Mouse (Mus musculus) embryonic facial prominence, embryonic 15.5 days (tissue): ENCODE data around the gene Wdr81. TPM values are rescaled to one million over a fixed set of nuclear protein-coding genes. Genes with fewer than 3 reads are reported as not detected.

Source experiments
- ATAC-seq: fragments of 200-750 bp; cut with Nextera tagmentation; 2 replicates; pipeline ENCODE4 v1.8.0; 2017; ENCODE audit warnings: low read depth, moderate TSS enrichment; ENCODE audit not compliant: insufficient number of reproducible peaks, low FRiP score, low TSS enrichment
- H3K27ac ChIP-seq: fragments of 300-500 bp; sonication (generic); replicated peaks from 2 replicates; pipeline ENCODE4 v1.5.1; 2015; ENCODE audit warnings: mild to moderate bottlenecking, inconsistent platforms
- H3K27me3 ChIP-seq: fragments of 300-500 bp; sonication (generic); 2 replicates; pipeline ENCODE4 v1.6.1; 2015; ENCODE audit warnings: inconsistent platforms
- H3K36me3 ChIP-seq: fragments of 300-500 bp; sonication (generic); 2 replicates; pipeline ENCODE4 v1.6.1; 2015; ENCODE audit warnings: mild to moderate bottlenecking, inconsistent platforms
- H3K4me1 ChIP-seq: fragments of 300-500 bp; sonication (generic); 2 replicates; pipeline ENCODE4 v1.6.1; 2015; ENCODE audit warnings: inconsistent platforms
- H3K4me2 ChIP-seq: fragments of 300-500 bp; sonication (generic); replicated peaks from 2 replicates; pipeline ENCODE4 v1.6.1; 2015; ENCODE audit warnings: mild to moderate bottlenecking, inconsistent platforms
- H3K4me3 ChIP-seq: fragments of 300-500 bp; sonication (generic); replicated peaks from 2 replicates; pipeline ENCODE4 v1.5.1; 2015; ENCODE audit warnings: mild to moderate bottlenecking, inconsistent platforms
- H3K9ac ChIP-seq: fragments of 300-500 bp; sonication (generic); 2 replicates; pipeline ENCODE4 v1.6.1; 2015; ENCODE audit warnings: inconsistent platforms
- H3K9me3 ChIP-seq: fragments of 300-500 bp; sonication (generic); replicated peaks from 2 replicates; pipeline ENCODE4 v1.6.1; 2016; ENCODE audit warnings: inconsistent platforms
- WGBS: fragments of 180-500 bp; shearing (Covaris S2); methylation state at CpG from one replicate; pipeline ENCODE4 v1.1.7; 2015; 5-methylcytosine and 5-hydroxymethylcytosine counted together
- polyA plus RNA-seq: library from polyadenylated mRNA; unstranded; fragments of >200 nt; fragmentation: Nextera tagmentation; extraction: Ambion mirVana; gene quantifications from 2 replicates; pipeline ENCODE4 v1.2.1, GENCODE M21; 2015

The Wdr81 gene
- polyA plus RNA-seq, 1 experiment from 2014 or later = 6.3 TPM

DNA sequence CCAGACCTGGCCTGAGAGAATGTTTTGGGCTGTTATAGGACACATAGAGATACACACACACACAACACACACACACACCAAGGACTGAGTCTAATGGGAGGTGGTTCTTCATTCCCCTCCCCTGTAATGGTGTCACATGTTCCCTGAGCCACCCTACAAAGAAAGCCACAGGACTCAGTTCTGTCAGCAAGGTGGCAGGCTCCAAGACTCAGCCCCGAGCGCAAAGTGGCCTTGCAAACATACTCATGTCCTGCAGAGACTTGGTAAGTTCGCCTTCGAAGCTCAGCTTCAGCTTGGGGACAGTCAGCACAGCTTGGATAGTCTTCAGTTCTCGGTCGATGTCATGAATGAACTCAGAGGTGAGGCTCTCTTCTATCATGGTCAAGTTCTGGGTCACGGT lies 43.9 kb downstream of the Wdr81 start:
- no peaks in the 10 kb centered on the region for H3K9me3 ChIP-seq
- H3K4me1 ChIP-seq = peaks cover 5% of the 10 kb centered on the region; the same call in 1 of the 2 replicates
- peaks cover 42% of the 10 kb centered on the region for H3K36me3 ChIP-seq
- ATAC-seq = no peak
- H3K9ac ChIP-seq = no peak overlapping the region
- H3K4me2 ChIP-seq = no peak overlapping the region
- WGBS = 84% methylated on average over 7 of the region's 7 CpGs
- H3K27me3 ChIP-seq = no peaks in the 10 kb centered on the region
- H3K4me3 ChIP-seq = no peak overlapping the region
- no peak overlapping the region for H3K27ac ChIP-seq

GRCm38 (mm10) chr11:75409679-75410575 lies 44.6 kb downstream of the Wdr81 start:
- H3K9me3 ChIP-seq = no peaks in the 10 kb centered on the region

DNA sequence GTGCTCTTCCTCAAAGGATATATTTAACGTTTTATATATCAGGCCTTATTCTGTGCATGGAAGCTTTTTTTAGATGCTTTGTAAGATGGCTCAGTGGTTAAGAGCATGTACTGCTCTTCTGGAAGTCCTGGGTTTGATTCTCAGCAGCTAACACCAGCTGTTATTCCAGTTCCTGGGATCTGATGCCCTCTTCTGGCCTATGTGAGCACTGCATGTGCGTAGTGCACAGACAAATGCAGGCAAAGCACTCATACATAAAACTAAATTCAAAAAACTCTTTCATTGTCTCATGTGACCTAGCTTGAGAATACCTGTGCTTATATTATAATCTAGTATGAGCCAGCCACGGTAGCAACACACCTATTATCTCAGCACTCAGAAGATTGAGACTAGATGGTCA lies 47.7 kb downstream of the Wdr81 start:
- no peak overlapping the region for H3K4me2 ChIP-seq
- no peaks in the 10 kb centered on the region for H3K9me3 ChIP-seq
- no peaks in the 10 kb centered on the region for H3K27me3 ChIP-seq
- peaks cover 25% of the 10 kb centered on the region for H3K36me3 ChIP-seq
- WGBS = 41% methylated on average over 3 of the region's 3 CpGs
- no peak overlapping the region for H3K9ac ChIP-seq
- H3K4me1 ChIP-seq = peaks cover 8% of the 10 kb centered on the region
- ATAC-seq = no peak
- H3K4me3 ChIP-seq = no peak overlapping the region
- no peak overlapping the region for H3K27ac ChIP-seq

More at GRCm38 (mm10) chr11:75409679-75410575, 44.6 kb downstream of the Wdr81 start:
- Histone ChIP-seq H3K4me3 (no peak overlapping the region), H3K9ac (no peak overlapping the region), H3K27me3 (no peaks in the 10 kb centered on the region), H3K4me1 (no peaks in the 10 kb centered on the region), H3K27ac (no peak overlapping the region), H3K4me2 (no peak overlapping the region), H3K36me3 (peaks cover 37% of the 10 kb centered on the region)
- no peak for ATAC-seq
- 69% methylated on average over 17 of the region's 17 CpGs for WGBS

DNA sequence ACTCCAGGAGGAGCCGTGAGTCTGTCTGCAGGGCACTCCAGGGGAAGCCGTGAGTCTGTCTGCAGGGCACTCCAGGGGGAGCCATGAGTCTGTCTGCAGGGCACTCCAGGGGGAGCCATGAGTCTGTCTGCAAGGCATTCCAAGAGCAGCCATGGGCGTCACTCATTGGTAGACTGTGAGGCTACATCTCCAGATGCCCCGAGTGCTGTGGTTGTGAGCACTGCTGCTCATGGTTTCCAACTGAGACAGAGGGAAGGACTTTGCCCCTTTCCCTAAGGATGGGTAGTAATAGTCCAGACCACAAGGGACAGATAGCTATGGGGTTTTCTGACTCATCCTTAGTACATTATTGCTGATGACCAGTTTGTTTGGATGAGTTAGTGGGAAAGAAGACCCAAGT lies 48.4 kb downstream of the Wdr81 start:
- 61% methylated on average over 4 of the region's 4 CpGs for WGBS
- ATAC-seq = no peak
- H3K4me1 ChIP-seq = peaks cover 8% of the 10 kb centered on the region
- peaks cover 19% of the 10 kb centered on the region for H3K36me3 ChIP-seq
- no peak overlapping the region for H3K9ac ChIP-seq
- no peak overlapping the region for H3K4me2 ChIP-seq
- H3K9me3 ChIP-seq = no peaks in the 10 kb centered on the region
- H3K27ac ChIP-seq = no peak overlapping the region
- H3K27me3 ChIP-seq = no peaks in the 10 kb centered on the region
- H3K4me3 ChIP-seq = no peak overlapping the region

DNA sequence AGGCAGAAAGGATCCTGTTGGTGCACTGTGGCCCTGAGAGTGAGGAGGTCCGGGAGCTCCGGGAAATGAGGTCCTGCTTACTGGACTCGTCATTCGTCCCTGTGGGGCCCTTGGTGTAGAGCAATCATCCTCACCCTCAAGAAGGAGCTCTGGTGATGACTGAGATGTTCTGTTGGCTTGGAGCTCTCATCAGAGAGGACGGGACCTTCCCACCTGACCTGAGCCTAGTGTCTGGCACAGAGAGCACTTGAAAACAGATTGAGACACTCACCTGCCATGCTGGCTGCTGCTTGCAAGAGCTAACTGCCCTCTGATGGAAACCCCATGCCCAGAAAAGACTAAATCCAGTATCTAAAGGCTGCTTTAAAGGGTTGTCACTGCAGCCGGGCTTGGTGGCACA lies 49.7 kb downstream of the Wdr81 start:
- Histone ChIP-seq H3K9ac (no peak overlapping the region), H3K36me3 (peaks cover 7% of the 10 kb centered on the region), H3K4me3 (no peak overlapping the region), H3K9me3 (no peaks in the 10 kb centered on the region), H3K4me2 (no peak overlapping the region), H3K27me3 (no peaks in the 10 kb centered on the region), H3K4me1 (peaks cover 8% of the 10 kb centered on the region), H3K27ac (no peak overlapping the region)
- WGBS = 85% methylated on average over 6 of the region's 6 CpGs
- no peak for ATAC-seq

- Histone ChIP-seq H3K9me3 (no peaks in the 10 kb centered on the region), H3K4me2 (no peak overlapping the region), H3K27me3 (no peaks in the 10 kb centered on the region), H3K4me1 (peaks cover 8% of the 10 kb centered on the region), H3K27ac (0 out of 2 replicates have a peak overlapping the region, but pooled peaks have one; percentile 1), H3K4me3 (no peak overlapping the region), H3K36me3 (no peaks in the 10 kb centered on the region; the same call in 1 of the 2 replicates), H3K9ac (no peak overlapping the region)
- 56% methylated on average over 6 of the region's 6 CpGs for WGBS
- no peak for ATAC-seq
Observed at GRCm38 (mm10) chr11:75403301-75404052, 51.0 kb downstream of the Wdr81 start.

GRCm38 (mm10) chr11:75402271-75402690 lies 52.2 kb downstream of the Wdr81 start:
- no peaks in the 10 kb centered on the region; the same call in 1 of the 2 replicates for H3K36me3 ChIP-seq
- WGBS = 54% methylated on average over 5 of the region's 5 CpGs
- ATAC-seq = no peak; the same call in 1 of the 2 replicates
- no peak overlapping the region for H3K4me2 ChIP-seq
- H3K27me3 ChIP-seq = no peaks in the 10 kb centered on the region
- no peak overlapping the region for H3K9ac ChIP-seq
- H3K9me3 ChIP-seq = no peaks in the 10 kb centered on the region
- H3K4me3 ChIP-seq = no peak overlapping the region
- peaks cover 8% of the 10 kb centered on the region for H3K4me1 ChIP-seq
- no peak overlapping the region for H3K27ac ChIP-seq

DNA sequence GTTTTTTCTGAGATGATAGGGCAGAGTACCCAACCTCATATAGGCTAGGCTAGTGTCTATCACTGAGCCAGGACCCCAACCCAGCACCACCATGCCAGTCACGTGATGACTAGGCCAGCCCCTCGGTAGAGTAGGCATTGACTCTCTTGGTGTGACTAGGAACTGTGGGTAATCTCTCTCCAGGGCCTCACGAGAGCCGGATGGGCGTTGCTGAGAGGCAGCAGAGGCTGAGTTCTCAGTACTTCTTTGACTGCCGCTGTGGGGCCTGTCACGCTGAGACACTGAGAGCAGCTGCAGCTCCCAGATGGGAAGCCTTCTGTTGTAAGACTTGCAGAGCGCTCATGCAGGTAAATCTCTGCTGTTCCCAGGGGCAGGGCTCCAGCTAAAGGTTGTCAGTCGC lies 54.4 kb downstream of the Wdr81 start:
- Histone ChIP-seq H3K36me3 (no peaks in the 10 kb centered on the region; the same call in 1 of the 2 replicates), H3K27ac (no peak overlapping the region), H3K4me1 (peaks cover 8% of the 10 kb centered on the region), H3K9me3 (no peaks in the 10 kb centered on the region), H3K4me3 (no peak overlapping the region), H3K9ac (no peak overlapping the region), H3K27me3 (no peaks in the 10 kb centered on the region), H3K4me2 (no peak overlapping the region)
- 67% methylated on average over 9 of the region's 9 CpGs for WGBS
- ATAC-seq = no peak

DNA sequence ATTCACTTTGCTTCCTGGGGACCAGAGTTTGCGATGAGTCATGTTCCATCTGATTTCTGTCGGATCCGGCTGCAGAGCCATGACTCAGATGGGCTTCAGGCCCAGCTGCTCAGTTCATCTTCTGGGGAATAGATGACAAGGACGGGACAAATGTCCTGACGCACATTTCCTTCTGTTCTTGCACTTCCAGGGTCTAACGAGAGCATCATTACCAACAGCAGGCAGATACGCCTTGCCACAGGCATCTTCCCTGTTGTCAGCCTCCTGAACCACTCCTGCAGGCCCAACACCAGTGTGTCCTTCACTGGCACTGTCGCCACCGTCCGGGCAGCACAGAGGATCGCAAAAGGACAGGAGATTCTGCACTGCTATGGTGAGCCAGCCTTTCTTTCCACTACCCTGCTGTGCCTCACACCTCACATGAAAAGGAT lies 55.1 kb downstream of the Wdr81 start:
- Histone ChIP-seq H3K9ac (no peak overlapping the region), H3K36me3 (no peaks in the 10 kb centered on the region; the same call in 1 of the 2 replicates), H3K4me2 (no peak overlapping the region), H3K9me3 (no peaks in the 10 kb centered on the region), H3K4me1 (peaks cover 8% of the 10 kb centered on the region), H3K4me3 (no peak overlapping the region), H3K27me3 (no peaks in the 10 kb centered on the region), H3K27ac (no peak overlapping the region)
- no peak for ATAC-seq
- 81% methylated on average over 11 of the region's 11 CpGs for WGBS

DNA sequence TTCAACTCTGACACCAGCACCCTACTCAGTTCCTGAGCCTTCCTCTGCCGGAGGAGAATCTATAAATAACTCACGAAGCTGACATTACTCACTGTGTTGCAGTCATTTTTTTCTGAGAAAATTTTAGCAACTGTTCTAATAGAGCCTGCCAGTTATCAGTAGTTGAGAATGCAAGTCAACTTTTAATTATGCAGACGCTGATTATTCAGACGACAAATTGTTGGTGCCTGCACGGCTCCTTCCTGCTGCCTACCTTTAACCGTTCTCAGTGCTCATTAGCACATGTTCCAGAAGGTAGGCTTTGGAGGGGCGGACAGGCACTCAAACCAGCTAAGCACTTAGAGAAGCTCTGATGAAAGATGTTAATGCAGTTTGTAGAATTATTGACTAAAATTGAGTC lies 57.1 kb downstream of the Wdr81 start:
- H3K4me3 ChIP-seq = no peak overlapping the region
- no peak overlapping the region for H3K9ac ChIP-seq
- no peaks in the 10 kb centered on the region for H3K27me3 ChIP-seq
- peaks cover 3% of the 10 kb centered on the region; the same call in 1 of the 2 replicates for H3K36me3 ChIP-seq
- peaks cover 2% of the 10 kb centered on the region; the same call in 1 of the 2 replicates for H3K4me1 ChIP-seq
- no peak for ATAC-seq
- H3K27ac ChIP-seq = no peak overlapping the region
- 70% methylated on average over 7 of the region's 7 CpGs for WGBS
- no peaks in the 10 kb centered on the region for H3K9me3 ChIP-seq
- no peak overlapping the region for H3K4me2 ChIP-seq

DNA sequence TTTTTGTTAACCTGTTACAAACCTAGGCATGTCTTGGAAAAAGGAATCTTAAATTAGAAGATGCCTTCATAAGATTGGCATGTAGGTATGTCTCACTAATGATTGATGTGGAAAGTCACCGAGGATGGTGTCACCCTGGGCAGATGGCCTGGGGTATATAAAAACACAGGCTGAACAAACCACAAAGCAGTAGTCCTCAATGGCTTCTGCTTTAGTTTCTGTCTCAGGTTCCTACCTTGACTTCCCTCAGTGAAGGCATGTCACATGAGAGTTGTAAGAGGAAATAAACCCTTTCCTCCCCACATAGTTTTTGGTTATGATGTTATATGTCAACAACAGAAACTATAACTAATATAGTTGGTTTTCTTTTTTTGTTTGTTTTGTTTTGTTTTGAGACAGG lies 58.9 kb downstream of the Wdr81 start:
- Histone ChIP-seq H3K36me3 (peaks cover 7% of the 10 kb centered on the region), H3K27ac (no peak overlapping the region), H3K27me3 (no peaks in the 10 kb centered on the region), H3K9me3 (no peaks in the 10 kb centered on the region), H3K4me2 (no peak overlapping the region), H3K4me3 (no peak overlapping the region), H3K4me1 (no peaks in the 10 kb centered on the region), H3K9ac (no peak overlapping the region)
- WGBS = 70% methylated on average over 1 of the region's 1 CpGs
- ATAC-seq = no peak
